Mouse (Mus musculus): Measurements from ENCODE around the gene U2af2. TPM values are rescaled to one million over a fixed set of nuclear protein-coding genes. Genes with fewer than 3 reads are reported as not detected.

U2af2 gene
- polyA plus RNA-seq, 1 experiment from 2014 or later = 49.2 TPM

- H3K4me2 ChIP-seq (replicated peaks; ENCODE audit: low read depth) = no peak overlapping the region
- H3K27ac ChIP-seq (replicated peaks) = no peak overlapping the region
- peaks cover 9% of the 10 kb centered on the region; the same call in 1 of the 2 replicates for H3K36me3 ChIP-seq (ENCODE audit: control insufficient read depth, insufficient read depth, low read length)
- DNase-seq (ENCODE audit: low spot score) = no peak
- TF ChIP-seq CTCF (IDR thresholded peaks at IDR 0.05; ENCODE audit: low read depth) (no peak), EP300 (optimal IDR thresholded peaks at IDR 0.05) (no peak)
- no peak overlapping the region for H3K9ac ChIP-seq (ENCODE audit: low read length)
- H3K4me1 ChIP-seq (replicated peaks; ENCODE audit: control insufficient read depth, insufficient read depth) = no peaks in the 10 kb centered on the region
- no peaks in the 10 kb centered on the region for H3K27me3 ChIP-seq (ENCODE audit: control insufficient read depth, insufficient read depth, low read length)
- 82% methylated on average over 10 of the region's 10 CpGs for WGBS
- H3K9me3 ChIP-seq (ENCODE audit: control insufficient read depth, low read length) = no peaks in the 10 kb centered on the region
- ATAC-seq (ENCODE audit: low FRiP score, low TSS enrichment) = no peak
- no peak overlapping the region for H3K4me3 ChIP-seq (ENCODE audit: low read depth, low read length)
These were observed 39.2 kb downstream of the U2af2 start for GRCm38 (mm10) chr7:5101066-5101663.

- no peak overlapping the region for H3K4me3 ChIP-seq (ENCODE audit: low read depth, low read length)
- H3K9ac ChIP-seq (ENCODE audit: low read length) = no peak overlapping the region
- DNase-seq (ENCODE audit: low spot score) (no peak), ATAC-seq (ENCODE audit: low FRiP score, low TSS enrichment) (no peak)
- H3K27me3 ChIP-seq (ENCODE audit: control insufficient read depth, insufficient read depth, low read length) = no peaks in the 10 kb centered on the region
- 82% methylated on average over 2 of the region's 2 CpGs for WGBS
- H3K9me3 ChIP-seq (ENCODE audit: control insufficient read depth, low read length) = no peaks in the 10 kb centered on the region
- H3K4me1 ChIP-seq (replicated peaks; ENCODE audit: control insufficient read depth, insufficient read depth) = no peaks in the 10 kb centered on the region
- no peak overlapping the region for H3K27ac ChIP-seq (replicated peaks)
- no peak overlapping the region for H3K4me2 ChIP-seq (replicated peaks; ENCODE audit: low read depth)
- H3K36me3 ChIP-seq (ENCODE audit: control insufficient read depth, insufficient read depth, low read length) = no peaks in the 10 kb centered on the region
- TF ChIP-seq CTCF (IDR thresholded peaks at IDR 0.05; ENCODE audit: low read depth) (no peak), EP300 (optimal IDR thresholded peaks at IDR 0.05) (no peak)
These were observed 40.6 kb downstream of the U2af2 start for GRCm38 (mm10) chr7:5102564-5102963.

- 67% methylated on average over 4 of the region's 4 CpGs for WGBS
- no peak for DNase-seq (ENCODE audit: low spot score)
- H3K27me3 ChIP-seq (ENCODE audit: control insufficient read depth, insufficient read depth, low read length) = no peaks in the 10 kb centered on the region
- no peak overlapping the region for H3K27ac ChIP-seq (replicated peaks)
- no peak for ATAC-seq (ENCODE audit: low FRiP score, low TSS enrichment)
- H3K4me1 ChIP-seq (replicated peaks; ENCODE audit: control insufficient read depth, insufficient read depth) = no peaks in the 10 kb centered on the region
- H3K9ac ChIP-seq (ENCODE audit: low read length) = no peak overlapping the region
- no peaks in the 10 kb centered on the region for H3K9me3 ChIP-seq (ENCODE audit: control insufficient read depth, low read length)
- H3K4me3 ChIP-seq (ENCODE audit: low read depth, low read length) = no peak overlapping the region
- TF ChIP-seq EP300 (optimal IDR thresholded peaks at IDR 0.05) = no peak
- no peak for TF ChIP-seq CTCF (IDR thresholded peaks at IDR 0.05; ENCODE audit: low read depth)
- no peak overlapping the region for H3K4me2 ChIP-seq (replicated peaks; ENCODE audit: low read depth)
- H3K36me3 ChIP-seq (ENCODE audit: control insufficient read depth, insufficient read depth, low read length) = no peaks in the 10 kb centered on the region
These were observed 46.3 kb downstream of the U2af2 start for GRCm38 (mm10) chr7:5108272-5108671.

GRCm38 (mm10) chr7:5109301-5109700 is 47.4 kb downstream of the U2af2 start:
- no peak overlapping the region for H3K4me3 ChIP-seq (ENCODE audit: low read depth, low read length)
- DNase-seq (ENCODE audit: low spot score) = no peak
- no peak overlapping the region for H3K4me2 ChIP-seq (replicated peaks; ENCODE audit: low read depth)
- TF ChIP-seq CTCF (IDR thresholded peaks at IDR 0.05; ENCODE audit: low read depth) (no peak), EP300 (optimal IDR thresholded peaks at IDR 0.05) (no peak)
- H3K36me3 ChIP-seq (ENCODE audit: control insufficient read depth, insufficient read depth, low read length) = no peaks in the 10 kb centered on the region
- H3K9me3 ChIP-seq (ENCODE audit: control insufficient read depth, low read length) = no peaks in the 10 kb centered on the region
- ATAC-seq (ENCODE audit: low FRiP score, low TSS enrichment) = no peak
- no peaks in the 10 kb centered on the region for H3K4me1 ChIP-seq (replicated peaks; ENCODE audit: control insufficient read depth, insufficient read depth)
- WGBS = 79% methylated on average over 8 of the region's 8 CpGs
- H3K27ac ChIP-seq (replicated peaks) = no peak overlapping the region
- H3K9ac ChIP-seq (ENCODE audit: low read length) = no peak overlapping the region
- H3K27me3 ChIP-seq (ENCODE audit: control insufficient read depth, insufficient read depth, low read length) = no peaks in the 10 kb centered on the region

GRCm38 (mm10) chr7:5112701-5113100 is 50.8 kb downstream of the U2af2 start:
- no peak for DNase-seq (ENCODE audit: low spot score)
- WGBS = 16% methylated on average over 3 of the region's 3 CpGs
- H3K4me2 ChIP-seq (replicated peaks; ENCODE audit: low read depth) = no peak overlapping the region

GRCm38 (mm10) chr7:5116850-5117249 is 54.9 kb downstream of the U2af2 start, which contains the start of gene Rfpl4:
TSS of gene Rfpl4 (minus strand) at chr7:5116950.
- ATAC-seq (ENCODE audit: low FRiP score, low TSS enrichment) (no peak), DNase-seq (ENCODE audit: low spot score) (no peak)
- H3K4me2 ChIP-seq (replicated peaks; ENCODE audit: low read depth) = no peak within 1 kb of the TSS
- no peak within 1 kb of the TSS for H3K4me3 ChIP-seq (ENCODE audit: low read depth, low read length)
- no peak for TF ChIP-seq EP300 (optimal IDR thresholded peaks at IDR 0.05)
- TF ChIP-seq CTCF (IDR thresholded peaks at IDR 0.05; ENCODE audit: low read depth) = no peak
- no peaks in the 10 kb centered on the region for H3K4me1 ChIP-seq (replicated peaks; ENCODE audit: control insufficient read depth, insufficient read depth)
- H3K27me3 ChIP-seq (ENCODE audit: control insufficient read depth, insufficient read depth, low read length) = no peaks in the 10 kb centered on the region
- H3K27ac ChIP-seq (replicated peaks) = no peak within 1 kb of the TSS
- H3K9me3 ChIP-seq (ENCODE audit: control insufficient read depth, low read length) = no peaks in the 10 kb centered on the region
- WGBS = 87% methylated on average over 3 of the region's 3 CpGs
- no peaks in the 10 kb centered on the region for H3K36me3 ChIP-seq (ENCODE audit: control insufficient read depth, insufficient read depth, low read length)
- H3K9ac ChIP-seq (ENCODE audit: low read length) = no peak within 1 kb of the TSS

More at GRCm38 (mm10) chr7:5112701-5113100, 50.8 kb downstream of the U2af2 start:
- H3K9me3 ChIP-seq (ENCODE audit: control insufficient read depth, low read length) = no peaks in the 10 kb centered on the region
- no peak overlapping the region for H3K9ac ChIP-seq (ENCODE audit: low read length)
- ATAC-seq (ENCODE audit: low FRiP score, low TSS enrichment) = no peak
- no peak overlapping the region for H3K4me3 ChIP-seq (ENCODE audit: low read depth, low read length)
- H3K4me1 ChIP-seq (replicated peaks; ENCODE audit: control insufficient read depth, insufficient read depth) = no peaks in the 10 kb centered on the region
- no peaks in the 10 kb centered on the region for H3K36me3 ChIP-seq (ENCODE audit: control insufficient read depth, insufficient read depth, low read length)
- H3K27ac ChIP-seq (replicated peaks) = no peak overlapping the region
- H3K27me3 ChIP-seq (ENCODE audit: control insufficient read depth, insufficient read depth, low read length) = no peaks in the 10 kb centered on the region
- TF ChIP-seq EP300 (optimal IDR thresholded peaks at IDR 0.05) = no peak
- TF ChIP-seq CTCF (IDR thresholded peaks at IDR 0.05; ENCODE audit: low read depth) = no peak
